Mouse (Mus musculus) midbrain, embryonic 15.5 days (tissue): ENCODE data around the gene Peli3. TPM values are rescaled to one million over a fixed set of nuclear protein-coding genes. Genes with fewer than 3 reads are reported as not detected.

ENCODE experiments used
- ATAC-seq: fragments of 200-750 bp; cut with Nextera tagmentation; replicated peaks from 2 replicates; pipeline ENCODE4 v1.8.0; 2017; ENCODE audit warnings: moderate TSS enrichment
- H3K27ac ChIP-seq: fragments of 300-500 bp; sonication (generic); 2 replicates; pipeline ENCODE4 v1.5.1; 2015; ENCODE audit warnings: mild to moderate bottlenecking, inconsistent platforms
- H3K27me3 ChIP-seq: fragments of 300-500 bp; sonication (generic); replicated peaks from 2 replicates; pipeline ENCODE4 v1.6.1; 2015; ENCODE audit warnings: inconsistent platforms
- H3K36me3 ChIP-seq: fragments of 300-500 bp; sonication (generic); replicated peaks from 2 replicates; pipeline ENCODE4 v1.6.1; 2015; ENCODE audit warnings: inconsistent platforms
- H3K4me1 ChIP-seq: fragments of 300-500 bp; sonication (generic); 2 replicates; pipeline ENCODE4 v1.6.1; 2015; ENCODE audit warnings: inconsistent platforms
- H3K4me2 ChIP-seq: fragments of 300-500 bp; sonication (generic); 2 replicates; pipeline ENCODE4 v1.6.1; 2015; ENCODE audit warnings: inconsistent platforms, mild to moderate bottlenecking, moderate library complexity
- H3K4me3 ChIP-seq: fragments of 300-500 bp; sonication (generic); 2 replicates; pipeline ENCODE4 v1.5.1; 2015; ENCODE audit warnings: mild to moderate bottlenecking, inconsistent platforms
- H3K9ac ChIP-seq: fragments of 300-500 bp; sonication (generic); 2 replicates; pipeline ENCODE4 v1.6.1; 2015; ENCODE audit warnings: mild to moderate bottlenecking, inconsistent platforms
- H3K9me3 ChIP-seq: fragments of 300-500 bp; sonication (generic); 2 replicates; pipeline ENCODE4 v1.6.1; 2016; ENCODE audit warnings: inconsistent platforms
- WGBS: fragments of 180-500 bp; shearing (Covaris S2); methylation state at CpG from one replicate; pipeline ENCODE4 v1.1.7; 2015; ENCODE audit warnings: mixed read lengths; 5-methylcytosine and 5-hydroxymethylcytosine counted together
- polyA plus RNA-seq: library from polyadenylated mRNA; unstranded; fragments of >200 nt; fragmentation: Nextera tagmentation; extraction: Ambion mirVana; gene quantifications from 2 replicates; pipeline ENCODE4 v1.2.1, GENCODE M21; 2015

The Peli3 gene
- polyA plus RNA-seq, 1 experiment from 2014 or later: 14.0 TPM

- peaks cover 10% of the 10 kb centered on the region for H3K4me1 ChIP-seq
- H3K27ac ChIP-seq: no peak overlapping the region
- no peaks in the 10 kb centered on the region for H3K9me3 ChIP-seq
- peaks cover 2% of the 10 kb centered on the region; the same call in 1 of the 2 replicates for H3K27me3 ChIP-seq
- no peak for ATAC-seq
- no peak overlapping the region for H3K9ac ChIP-seq
- H3K36me3 ChIP-seq: 0 out of 2 replicates have a peak, but pooled peaks cover 2% of the 10 kb centered on the region
- no peak overlapping the region for H3K4me3 ChIP-seq
- no peak overlapping the region for H3K4me2 ChIP-seq
- WGBS: 89% methylated on average over 17 of the region's 17 CpGs
Measured at GRCm38 (mm10) chr19:4937444-4938310, 5.2 kb downstream of the Peli3 start.

DNA sequence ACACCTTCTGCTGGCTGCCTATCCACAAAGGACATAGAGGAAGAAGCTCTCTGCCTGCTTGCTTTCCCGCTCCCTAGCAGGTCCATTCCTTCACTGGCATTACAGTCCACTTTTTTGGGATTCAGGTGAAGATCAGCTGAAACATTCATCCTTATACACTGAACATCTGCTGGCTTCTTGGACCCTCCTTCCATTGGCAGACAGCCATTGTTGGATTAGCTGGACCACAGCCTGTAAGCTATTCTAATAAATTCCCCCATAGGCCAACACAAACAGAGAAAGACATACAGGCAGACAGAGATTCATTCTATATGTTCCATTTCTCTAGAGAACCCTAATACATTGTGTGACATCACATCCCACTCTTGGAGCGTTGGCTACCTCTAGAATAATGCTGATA is 6.0 kb downstream of the Peli3 start:
- no peak overlapping the region for H3K27ac ChIP-seq
- H3K4me1 ChIP-seq: peaks cover 5% of the 10 kb centered on the region
- ATAC-seq: no peak
- no peak overlapping the region for H3K4me3 ChIP-seq
- 87% methylated on average over 2 of the region's 2 CpGs for WGBS
- no peak overlapping the region for H3K9ac ChIP-seq
- no peaks in the 10 kb centered on the region for H3K9me3 ChIP-seq
- H3K36me3 ChIP-seq: 0 out of 2 replicates have a peak, but pooled peaks cover 2% of the 10 kb centered on the region
- no peak overlapping the region for H3K4me2 ChIP-seq
- peaks cover 2% of the 10 kb centered on the region; the same call in 1 of the 2 replicates for H3K27me3 ChIP-seq

DNA sequence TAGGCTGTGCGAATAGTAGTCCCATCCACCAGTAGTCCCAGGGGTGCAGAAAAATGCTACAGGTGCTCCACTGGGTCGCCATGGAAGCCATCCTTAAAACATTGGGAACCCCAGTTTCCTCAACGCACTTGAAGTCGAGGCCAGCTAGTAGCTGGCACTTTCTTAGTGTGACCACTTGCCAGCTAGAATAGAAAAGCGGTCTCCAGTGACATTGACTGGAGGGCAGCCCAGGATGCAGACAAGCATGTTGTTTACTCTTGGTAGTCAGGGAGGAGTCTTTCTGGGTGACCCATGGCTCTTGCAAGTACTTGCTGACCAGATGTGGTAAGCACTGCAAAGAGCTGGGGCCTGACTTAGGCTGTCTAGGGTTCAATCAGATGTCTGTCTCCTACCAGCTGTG is 14.1 kb downstream of the Peli3 start:
- peaks cover 27% of the 10 kb centered on the region for H3K4me1 ChIP-seq
- 59% methylated on average over 5 of the region's 5 CpGs for WGBS
- peak overlapping the region; percentile 60 for H3K9ac ChIP-seq
- peak overlapping the region; percentile 80; the same call in 1 of the 2 replicates for H3K27ac ChIP-seq
- H3K36me3 ChIP-seq: no peaks in the 10 kb centered on the region
- H3K4me3 ChIP-seq: peak overlapping the region; percentile 70
- peak; percentile 40; the same call in 1 of the 2 replicates for ATAC-seq
- H3K27me3 ChIP-seq: no peaks in the 10 kb centered on the region
- peak overlapping the region; percentile 68 for H3K4me2 ChIP-seq
- no peaks in the 10 kb centered on the region for H3K9me3 ChIP-seq

DNA sequence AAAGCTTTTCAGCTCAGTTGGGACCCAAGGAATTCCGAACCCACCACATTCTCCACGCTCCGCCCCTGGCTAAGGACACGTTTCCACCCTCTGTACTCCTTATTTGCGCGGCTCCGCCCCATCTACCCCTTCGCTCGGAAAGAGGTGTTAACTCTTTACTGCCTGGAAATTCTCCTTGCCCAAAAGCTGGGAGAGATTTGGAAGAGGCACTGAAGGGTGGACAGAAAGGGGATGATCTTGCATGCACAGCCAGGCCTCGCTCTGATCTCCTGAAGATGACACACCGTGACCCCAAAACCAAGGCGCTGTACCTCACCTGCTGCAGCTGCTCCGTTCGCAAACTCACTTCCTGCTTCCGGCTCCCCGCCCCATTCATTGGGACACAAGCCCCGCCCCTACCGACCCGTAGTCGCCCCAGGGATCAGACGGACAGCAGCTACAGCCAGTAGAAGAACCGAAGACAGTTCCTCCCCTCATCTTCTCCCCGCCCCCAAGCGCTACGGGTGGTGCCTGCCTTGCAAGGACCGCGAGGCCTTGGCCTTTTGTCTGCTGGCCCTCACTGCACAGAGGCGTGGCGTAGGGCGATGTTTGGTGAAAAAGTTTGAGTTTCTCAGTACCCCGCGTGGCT is 14.9 kb downstream of the Peli3 start, which contains the start of gene Dpp3:
TSS of gene Dpp3 (minus strand) at position 384 of the 628 bp plus-strand sequence.
- peak within 1 kb of the TSS; percentile 60 for H3K9ac ChIP-seq
- under 1% methylated on average over 32 of the region's 32 CpGs for WGBS
- H3K9me3 ChIP-seq: no peaks in the 10 kb centered on the region
- ATAC-seq: peak; percentile 97
- peaks cover under 1% of the 10 kb centered on the region; the same call in 1 of the 2 replicates for H3K36me3 ChIP-seq
- H3K27me3 ChIP-seq: no peaks in the 10 kb centered on the region
- peak within 1 kb of the TSS; percentile 70 for H3K4me3 ChIP-seq
- peak within 1 kb of the TSS; percentile 80 for H3K27ac ChIP-seq
- peaks cover 27% of the 10 kb centered on the region for H3K4me1 ChIP-seq
- peak within 1 kb of the TSS; percentile 68 for H3K4me2 ChIP-seq

GRCm38 (mm10) chr19:4925121-4925860 is 17.6 kb downstream of the Peli3 start:
- peaks cover 28% of the 10 kb centered on the region for H3K36me3 ChIP-seq
- 96% methylated on average over 11 of the region's 11 CpGs for WGBS

GRCm38 (mm10) chr19:4919652-4920051 is 23.3 kb downstream of the Peli3 start:
- Histone ChIP-seq H3K27me3 (no peaks in the 10 kb centered on the region), H3K9ac (no peak overlapping the region), H3K4me3 (no peak overlapping the region), H3K36me3 (peaks cover 67% of the 10 kb centered on the region), H3K4me1 (no peaks in the 10 kb centered on the region), H3K4me2 (no peak overlapping the region), H3K27ac (no peak overlapping the region), H3K9me3 (no peaks in the 10 kb centered on the region)
- ATAC-seq: no peak
- WGBS: 78% methylated on average over 6 of the region's 6 CpGs

More at GRCm38 (mm10) chr19:4925121-4925860, 17.6 kb downstream of the Peli3 start:
- Histone ChIP-seq H3K27ac (no peak overlapping the region), H3K9ac (no peak overlapping the region), H3K27me3 (no peaks in the 10 kb centered on the region), H3K4me2 (no peak overlapping the region), H3K9me3 (no peaks in the 10 kb centered on the region), H3K4me1 (peaks cover 27% of the 10 kb centered on the region), H3K4me3 (no peak overlapping the region)
- no peak for ATAC-seq

- 80% methylated on average over 10 of the region's 10 CpGs for WGBS
- ATAC-seq: no peak
Measured at GRCm38 (mm10) chr19:4916827-4917226, 26.1 kb downstream of the Peli3 start.

DNA sequence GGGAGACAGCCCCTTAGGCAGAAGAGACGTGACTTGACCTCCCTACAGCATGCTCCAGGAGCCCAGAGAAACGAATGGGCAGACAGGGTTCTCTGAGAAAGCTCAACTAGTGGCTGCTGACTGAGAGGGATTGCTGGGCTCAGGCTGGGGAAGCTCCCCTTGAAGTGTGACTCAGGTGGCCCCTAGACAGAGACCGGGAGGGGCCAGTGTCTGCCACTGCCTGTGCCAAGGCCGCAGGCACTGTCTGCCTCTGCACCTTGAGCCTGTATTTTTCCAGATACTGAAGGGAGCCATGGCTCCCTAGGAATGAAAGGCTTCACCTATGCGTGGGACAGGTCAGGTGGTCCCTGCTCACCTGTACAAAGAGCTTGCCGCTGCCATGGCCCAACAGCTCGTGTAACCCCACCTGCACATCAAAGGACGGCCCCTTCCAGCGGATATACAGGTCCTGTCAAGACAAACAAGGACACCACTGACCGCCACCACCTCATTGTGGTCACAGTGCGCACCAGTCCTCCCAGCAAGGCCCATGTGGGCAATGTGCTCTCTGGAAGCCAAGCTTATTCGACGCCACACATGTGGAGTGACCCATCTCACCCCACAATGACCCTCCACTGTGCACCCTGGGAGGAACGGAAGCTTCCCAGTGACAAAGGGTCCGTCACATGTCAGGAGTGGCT is 26.9 kb downstream of the Peli3 start:
- H3K9me3 ChIP-seq: no peaks in the 10 kb centered on the region
- H3K27me3 ChIP-seq: no peaks in the 10 kb centered on the region
- no peak overlapping the region for H3K4me3 ChIP-seq
- H3K36me3 ChIP-seq: peaks cover 65% of the 10 kb centered on the region
- H3K4me1 ChIP-seq: no peaks in the 10 kb centered on the region
- no peak overlapping the region for H3K4me2 ChIP-seq
- no peak for ATAC-seq
- WGBS: 92% methylated on average over 15 of the region's 15 CpGs
- H3K27ac ChIP-seq: no peak overlapping the region
- no peak overlapping the region for H3K9ac ChIP-seq

More at GRCm38 (mm10) chr19:4916827-4917226, 26.1 kb downstream of the Peli3 start:
- Histone ChIP-seq H3K27me3 (no peaks in the 10 kb centered on the region), H3K27ac (no peak overlapping the region), H3K9ac (no peak overlapping the region), H3K4me1 (no peaks in the 10 kb centered on the region), H3K36me3 (peaks cover 73% of the 10 kb centered on the region), H3K9me3 (no peaks in the 10 kb centered on the region), H3K4me3 (no peak overlapping the region), H3K4me2 (no peak overlapping the region)

DNA sequence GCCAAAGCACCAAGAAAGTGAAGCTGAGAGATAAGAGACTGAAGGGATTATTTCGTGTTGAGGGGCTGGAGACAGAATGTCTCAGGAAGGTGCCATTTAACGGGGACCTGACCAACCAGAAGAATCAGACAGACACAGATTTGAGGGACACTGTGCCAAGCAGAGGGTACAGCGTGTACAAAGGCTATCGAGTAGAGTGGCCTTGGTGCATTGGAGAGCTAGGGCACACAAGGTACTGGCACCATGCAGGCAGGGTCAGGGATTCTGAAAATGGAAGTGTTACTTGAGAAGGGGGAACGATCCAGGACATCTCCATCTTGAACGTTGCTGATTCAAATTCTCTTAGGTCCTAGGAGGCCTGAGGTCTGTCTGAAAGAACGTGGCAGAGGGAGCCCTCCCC is 33.6 kb downstream of the Peli3 start:
- no peak overlapping the region for H3K9ac ChIP-seq
- no peak overlapping the region for H3K4me3 ChIP-seq
- H3K36me3 ChIP-seq: peaks cover 32% of the 10 kb centered on the region
- no peak for ATAC-seq
- no peak overlapping the region for H3K27ac ChIP-seq
- H3K4me2 ChIP-seq: no peak overlapping the region
- H3K4me1 ChIP-seq: peaks cover 15% of the 10 kb centered on the region
- 91% methylated on average over 7 of the region's 7 CpGs for WGBS
- no peaks in the 10 kb centered on the region for H3K9me3 ChIP-seq
- no peaks in the 10 kb centered on the region for H3K27me3 ChIP-seq

- Histone ChIP-seq H3K27me3 (no peaks in the 10 kb centered on the region), H3K36me3 (peaks cover 24% of the 10 kb centered on the region), H3K4me3 (no peak overlapping the region), H3K9me3 (no peaks in the 10 kb centered on the region), H3K9ac (no peak overlapping the region), H3K4me1 (peaks cover 15% of the 10 kb centered on the region), H3K27ac (no peak overlapping the region), H3K4me2 (no peak overlapping the region)
- WGBS: 87% methylated on average over 4 of the region's 4 CpGs
- no peak for ATAC-seq
Measured at GRCm38 (mm10) chr19:4908107-4908506, 34.8 kb downstream of the Peli3 start.

DNA sequence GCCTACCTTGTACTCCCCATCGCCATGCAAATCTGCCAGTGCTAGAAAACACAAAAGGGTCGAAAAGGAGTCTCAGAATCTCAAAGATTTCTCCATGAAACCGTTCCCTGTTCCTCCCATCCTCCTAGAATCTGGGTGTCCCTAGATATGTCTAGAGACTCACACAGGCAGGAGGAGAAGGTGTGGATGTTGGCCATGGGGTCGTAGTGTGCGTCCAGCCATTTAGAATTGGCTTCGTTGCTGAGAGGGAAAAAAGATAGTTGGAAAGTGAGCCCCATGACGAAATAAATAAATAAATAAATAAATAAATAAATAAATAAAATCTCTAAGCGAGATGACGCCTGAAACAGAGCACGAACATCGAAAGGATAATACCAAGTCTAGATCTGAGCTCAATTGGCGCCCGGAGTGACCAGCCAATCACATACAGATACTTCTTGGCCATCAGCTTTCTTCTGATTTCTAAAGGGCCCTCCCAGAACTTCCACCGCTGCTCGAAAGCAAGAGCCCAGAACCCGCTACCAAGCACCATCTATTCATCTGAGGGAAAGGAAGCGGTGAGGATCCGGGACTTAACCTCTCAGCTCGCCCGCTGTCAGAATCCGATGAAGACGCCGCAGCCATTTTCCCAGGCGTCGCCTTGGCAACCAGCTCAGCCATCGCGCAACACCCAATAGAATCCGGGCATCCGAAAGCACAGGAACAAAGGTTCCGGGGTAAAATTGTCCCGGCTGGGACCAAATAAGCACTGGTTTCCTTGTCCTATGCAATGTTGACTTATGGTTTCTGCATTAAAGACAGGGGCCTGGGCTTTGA is 36.7 kb downstream of the Peli3 start, which contains the start of gene Bbs1:
TSS of gene Bbs1 (minus strand) at position 650 of the 816 bp plus-strand sequence.
- Histone ChIP-seq H3K27ac (peak within 1 kb of the TSS; percentile 88), H3K4me2 (peak within 1 kb of the TSS; percentile 61), H3K9ac (peak within 1 kb of the TSS; percentile 69), H3K9me3 (no peaks in the 10 kb centered on the region), H3K4me3 (peak within 1 kb of the TSS; percentile 81), H3K27me3 (no peaks in the 10 kb centered on the region), H3K36me3 (peaks cover 24% of the 10 kb centered on the region), H3K4me1 (peaks cover 15% of the 10 kb centered on the region)
- 6% methylated on average over 31 of the region's 31 CpGs for WGBS
- ATAC-seq: peak; percentile 85
